Mouse (Mus musculus) spleen, adult 2 months (tissue): ENCODE results near the gene Efcc1. TPM values are rescaled to one million over a fixed set of nuclear protein-coding genes. Genes with fewer than 3 reads are reported as not detected.

Experiments used
- DNase-seq, 2 experiments: peaks; one replicate each; pipeline versions ENCODE4 v3.0.0 to v3.0.0-alpha.2; 2012 to 2021; ENCODE audit warnings: low spot score in 2 of 2, low read depth in 1 of 2
- H3K27ac ChIP-seq: fragments of 200-500 bp; 2 replicates; pipeline ENCODE4 v1.5.1; 2012; ENCODE audit warnings: low read length, inconsistent platforms; ENCODE audit not compliant: insufficient read depth
- H3K27me3 ChIP-seq: fragments of 200-500 bp; 2 replicates; pipeline ENCODE4 v1.6.1; 2012; ENCODE audit warnings: mild to moderate bottlenecking, moderate library complexity, low read length, inconsistent platforms; ENCODE audit not compliant: control insufficient read depth, insufficient read depth
- H3K36me3 ChIP-seq: fragments of 200-500 bp; 2 replicates; pipeline ENCODE4 v1.6.1; 2012; ENCODE audit warnings: mild to moderate bottlenecking, low read length, inconsistent platforms; ENCODE audit not compliant: control insufficient read depth, insufficient read depth
- H3K4me1 ChIP-seq: fragments of 200-500 bp; 2 replicates; pipeline ENCODE4 v1.6.1; 2011; ENCODE audit warnings: inconsistent platforms; ENCODE audit not compliant: control insufficient read depth, insufficient read depth, insufficient read length
- H3K4me3 ChIP-seq: fragments of 200-500 bp; 2 replicates; pipeline ENCODE4 v1.5.1; 2011; ENCODE audit warnings: mild to moderate bottlenecking, inconsistent platforms; ENCODE audit not compliant: insufficient read depth, insufficient read length; ENCODE audit errors: extremely low read depth
- CTCF ChIP-seq: fragments of 200-500 bp; IDR thresholded peaks from 2 replicates; pipeline ENCODE4 v1.5.1; 2011; ENCODE audit warnings: mild to moderate bottlenecking, inconsistent platforms; ENCODE audit not compliant: insufficient read depth, insufficient read length, insufficient replicate concordance; ENCODE audit errors: extremely low read depth
- POLR2A ChIP-seq: fragments of 200-500 bp; IDR thresholded peaks from 2 replicates; pipeline ENCODE4 v1.6.1; 2011; ENCODE audit warnings: low read depth, low read length, inconsistent platforms
- WGBS: fragments of 180-500 bp; shearing (Covaris S2); methylation state at CpG from one replicate; pipeline ENCODE4 v1.1.7; 2018; 5-methylcytosine and 5-hydroxymethylcytosine counted together
- polyA plus RNA-seq: library from polyadenylated mRNA; depleted of rRNA; stranded (reverse); fragments of >200 nt; gene quantifications from 2 replicates; pipeline ENCODE4 v1.2.3, GENCODE M21; 2012; rRNA removed

Efcc1 gene
- 2.0 and 3.1 TPM in 2 replicates for polyA plus RNA-seq

- Histone ChIP-seq H3K27me3 (peaks cover 12% of the 10 kb centered on the region; the same call in 1 of the 2 replicates), H3K27ac (no peak within 1 kb of the TSS), H3K4me1 (peaks cover 8% of the 10 kb centered on the region; the same call in 1 of the 2 replicates), H3K36me3 (no peaks in the 10 kb centered on the region), H3K4me3 (peak within 1 kb of the TSS; percentile 28; the same call in 1 of the 2 replicates)
- WGBS, result 1% methylated on average over 90 of the region's 90 CpGs
- no peak for DNase-seq
- no peak for TF ChIP-seq POLR2A
- TF ChIP-seq CTCF, result no peak
These were observed at the start of gene Efcc1 for GRCm38 (mm10) chr6:87730591-87731462. Gene Efcc1, plus strand, starts transcription at chr6:87730869.

GRCm38 (mm10) chr6:87695947-87696346 lies 34.7 kb upstream of the Efcc1 start:
- no peak overlapping the region for H3K27ac ChIP-seq
- no peaks in the 10 kb centered on the region for H3K27me3 ChIP-seq
- no peaks in the 10 kb centered on the region for H3K4me1 ChIP-seq
- no peak for TF ChIP-seq CTCF
- no peak for TF ChIP-seq POLR2A
- no peaks in the 10 kb centered on the region for H3K36me3 ChIP-seq
- no peak overlapping the region for H3K4me3 ChIP-seq
- DNase-seq, result no peak
- WGBS, result 82% methylated on average over 3 of the region's 3 CpGs

DNA sequence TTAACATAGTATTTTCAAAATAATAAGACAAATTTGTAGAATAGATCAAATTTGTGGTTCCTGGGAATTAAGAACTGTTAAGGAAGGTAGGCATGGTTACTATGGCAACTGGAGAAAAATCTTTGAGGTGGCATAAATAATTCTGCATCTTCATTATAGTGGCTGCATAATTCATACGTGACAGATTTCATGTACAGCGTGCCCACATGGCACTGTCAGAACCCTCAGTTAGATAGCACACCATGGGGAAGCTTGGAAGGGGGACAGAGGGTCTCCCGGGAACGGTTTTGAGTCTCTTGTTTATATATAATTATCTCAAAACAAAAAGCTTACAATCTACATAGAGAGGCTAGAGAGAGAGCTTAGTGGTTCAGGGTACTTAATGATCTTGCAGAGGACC lies 34.1 kb upstream of the Efcc1 start:
- Histone ChIP-seq H3K4me3 (no peak overlapping the region), H3K27me3 (no peaks in the 10 kb centered on the region), H3K27ac (no peak overlapping the region), H3K4me1 (no peaks in the 10 kb centered on the region), H3K36me3 (no peaks in the 10 kb centered on the region)
- no peak for DNase-seq
- WGBS, result 92% methylated on average over 4 of the region's 4 CpGs
- TF ChIP-seq POLR2A (no peak), CTCF (no peak)

DNA sequence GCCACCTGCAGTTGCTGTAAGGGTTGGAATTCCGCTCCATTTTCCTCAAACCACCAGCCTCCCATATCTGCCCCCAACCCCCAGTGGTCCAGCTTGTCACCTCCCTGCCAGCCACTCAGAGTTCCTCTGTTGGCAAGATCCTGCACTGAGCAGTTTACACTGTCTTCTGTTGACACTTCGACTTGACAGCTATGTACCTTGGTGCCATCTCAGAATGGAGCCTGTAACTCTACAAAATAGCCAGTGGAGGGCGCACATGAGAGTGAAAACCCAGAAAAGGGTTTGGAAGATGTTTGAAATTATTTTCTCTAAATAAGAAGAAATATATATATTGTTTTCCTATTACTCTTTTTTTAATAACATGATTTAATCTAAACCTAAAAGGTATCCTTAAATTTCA lies 24.4 kb upstream of the Efcc1 start:
- Histone ChIP-seq H3K4me1 (no peaks in the 10 kb centered on the region), H3K4me3 (no peak overlapping the region), H3K27me3 (no peaks in the 10 kb centered on the region), H3K27ac (no peak overlapping the region), H3K36me3 (no peaks in the 10 kb centered on the region)
- TF ChIP-seq POLR2A, result no peak
- no peak for TF ChIP-seq CTCF
- DNase-seq, result no peak
- 33% methylated on average over 3 of the region's 3 CpGs for WGBS

DNA sequence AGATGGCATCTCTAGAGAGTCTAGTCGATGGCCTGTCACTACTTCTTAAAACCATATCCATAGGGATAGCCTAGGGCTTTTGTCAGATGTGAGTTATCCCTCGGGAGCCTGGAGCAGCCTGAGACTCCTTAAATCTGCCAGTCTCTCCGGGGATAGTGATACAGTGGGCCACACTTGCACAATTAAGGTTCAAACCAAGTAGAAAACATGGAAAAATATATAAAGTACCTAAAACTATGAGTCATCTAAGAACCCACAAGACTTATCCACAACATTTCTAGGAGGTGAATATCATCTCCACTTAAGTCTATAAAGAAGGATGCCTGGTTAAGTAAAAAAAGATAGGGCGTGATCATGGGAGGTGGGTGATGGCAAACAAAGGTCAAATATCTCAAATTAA lies 18.4 kb upstream of the Efcc1 start:
- WGBS, result 88% methylated on average over 4 of the region's 4 CpGs
- Histone ChIP-seq H3K4me3 (no peak overlapping the region), H3K27me3 (no peaks in the 10 kb centered on the region), H3K4me1 (no peaks in the 10 kb centered on the region), H3K27ac (no peak overlapping the region), H3K36me3 (no peaks in the 10 kb centered on the region)
- no peak for DNase-seq
- no peak for TF ChIP-seq CTCF
- TF ChIP-seq POLR2A, result no peak

DNA sequence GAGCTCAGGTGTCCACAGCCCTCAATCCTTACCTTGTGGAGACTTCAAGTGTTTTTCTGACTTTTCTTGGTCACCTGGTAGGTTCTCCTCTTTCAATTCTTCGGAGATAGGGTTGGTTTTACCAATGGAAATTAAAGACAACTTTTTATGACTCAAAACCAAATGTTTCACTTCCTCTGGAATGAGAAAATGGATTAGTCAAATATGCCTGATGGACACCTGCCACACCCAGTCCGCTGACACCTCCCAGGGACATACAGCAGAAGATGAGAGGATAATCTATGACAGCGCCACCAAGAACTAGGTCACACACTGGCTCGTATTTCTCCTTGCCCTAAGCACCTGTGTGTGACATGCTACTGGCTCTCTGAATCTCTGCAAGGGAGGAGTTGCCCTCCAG lies 16.6 kb upstream of the Efcc1 start:
- Histone ChIP-seq H3K4me1 (no peaks in the 10 kb centered on the region), H3K27ac (no peak overlapping the region), H3K36me3 (no peaks in the 10 kb centered on the region), H3K4me3 (no peak overlapping the region), H3K27me3 (no peaks in the 10 kb centered on the region)
- TF ChIP-seq POLR2A, result no peak
- TF ChIP-seq CTCF, result no peak
- DNase-seq, result no peak
- 85% methylated on average over 4 of the region's 4 CpGs for WGBS

DNA sequence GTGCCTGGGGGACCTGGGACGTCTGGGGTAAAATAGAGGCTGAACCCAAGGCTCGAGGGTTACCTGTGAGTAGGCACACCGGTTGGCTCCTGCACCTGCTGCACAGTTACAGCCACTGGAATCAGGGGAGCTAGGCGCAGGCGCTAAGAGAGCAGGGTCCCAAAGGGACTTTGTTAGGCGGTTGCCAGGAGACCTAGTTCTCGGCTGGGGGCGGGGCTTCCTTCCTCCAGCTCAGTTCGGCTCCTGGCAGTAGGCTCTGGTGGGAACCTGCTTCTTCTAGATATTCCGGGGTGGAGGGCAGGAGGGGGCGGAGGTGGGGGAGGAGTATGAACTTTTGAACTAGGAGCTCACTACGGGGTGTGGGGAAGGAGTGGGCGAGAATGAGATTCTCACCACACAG lies 8.0 kb upstream of the Efcc1 start:
- 7% methylated on average over 13 of the region's 13 CpGs for WGBS
- no peak for TF ChIP-seq POLR2A
- no peak for TF ChIP-seq CTCF
- Histone ChIP-seq H3K36me3 (no peaks in the 10 kb centered on the region), H3K4me1 (peaks cover 2% of the 10 kb centered on the region; the same call in 1 of the 2 replicates), H3K27ac (no peak overlapping the region), H3K27me3 (no peaks in the 10 kb centered on the region), H3K4me3 (no peak overlapping the region)
- peak in 1 of 2 experiments; percentile 12 for DNase-seq
